Mouse (Mus musculus): Measurements from ENCODE around the gene Mnd1.

Mnd1 gene

DNA sequence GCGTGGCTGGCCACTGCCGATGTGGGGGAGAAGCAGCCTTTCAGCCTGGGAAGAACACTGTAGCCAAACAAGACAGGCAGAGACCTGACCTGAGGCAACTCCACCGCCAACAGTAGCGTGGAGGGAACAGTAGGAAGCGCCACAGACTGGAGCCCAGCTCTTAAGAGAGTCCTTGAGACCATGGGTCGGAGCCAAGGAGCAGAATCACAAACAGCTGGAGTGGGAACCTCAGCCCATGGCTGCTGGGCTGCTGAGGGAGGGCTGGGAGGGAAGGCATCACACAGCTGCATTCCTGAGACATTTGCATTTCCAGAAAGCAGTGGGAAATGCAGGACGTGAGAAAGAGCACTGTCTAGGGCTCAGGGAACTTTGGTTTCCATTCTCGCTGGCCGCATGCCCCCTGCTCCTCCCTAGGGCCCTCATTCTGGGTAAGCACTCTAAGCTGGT, 106.8 kb downstream of the Mnd1 start:
- in situ Hi-C loops (cut with MseI, MboI), result no loop called here

GRCm38 (mm10) chr3:84046206-84046605, 109.4 kb downstream of the Mnd1 start:
- in situ Hi-C loops (cut with MseI, MboI), result no loop called here

GRCm38 (mm10) chr3:84041739-84042138, 113.8 kb downstream of the Mnd1 start:
- in situ Hi-C loops (cut with MseI, MboI), result no loop called here

DNA sequence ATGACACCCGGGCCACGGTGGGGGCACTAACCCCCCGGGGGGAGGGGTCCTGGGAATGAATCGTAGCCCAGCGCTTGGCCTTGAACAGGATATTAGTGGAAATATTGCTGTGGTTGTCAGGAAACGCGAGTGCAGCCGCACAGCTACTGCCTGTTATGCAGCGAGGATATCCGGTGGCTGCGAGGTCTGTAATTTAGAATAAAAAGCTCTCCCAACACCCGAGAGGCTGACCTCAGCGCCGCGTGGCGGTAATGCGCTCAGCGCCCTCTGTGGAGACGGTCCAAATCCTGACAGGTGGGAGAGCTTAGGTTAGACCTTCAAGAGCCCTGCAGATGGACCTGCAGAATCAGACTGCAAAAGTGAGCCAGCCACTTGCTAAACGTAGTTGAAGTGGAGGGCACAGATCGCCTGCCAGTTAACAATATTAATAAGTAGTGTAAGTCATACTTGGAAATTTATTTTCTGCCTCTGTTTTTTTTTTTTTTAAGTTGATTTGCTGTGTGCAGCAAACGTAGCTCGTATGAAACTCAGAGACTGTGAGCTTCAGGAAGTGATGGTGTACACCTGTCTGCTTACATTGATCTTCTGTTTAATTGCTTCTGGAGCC, 115.0 kb downstream of the Mnd1 start:
- in situ Hi-C loops (cut with MseI, MboI), result no loop called here

DNA sequence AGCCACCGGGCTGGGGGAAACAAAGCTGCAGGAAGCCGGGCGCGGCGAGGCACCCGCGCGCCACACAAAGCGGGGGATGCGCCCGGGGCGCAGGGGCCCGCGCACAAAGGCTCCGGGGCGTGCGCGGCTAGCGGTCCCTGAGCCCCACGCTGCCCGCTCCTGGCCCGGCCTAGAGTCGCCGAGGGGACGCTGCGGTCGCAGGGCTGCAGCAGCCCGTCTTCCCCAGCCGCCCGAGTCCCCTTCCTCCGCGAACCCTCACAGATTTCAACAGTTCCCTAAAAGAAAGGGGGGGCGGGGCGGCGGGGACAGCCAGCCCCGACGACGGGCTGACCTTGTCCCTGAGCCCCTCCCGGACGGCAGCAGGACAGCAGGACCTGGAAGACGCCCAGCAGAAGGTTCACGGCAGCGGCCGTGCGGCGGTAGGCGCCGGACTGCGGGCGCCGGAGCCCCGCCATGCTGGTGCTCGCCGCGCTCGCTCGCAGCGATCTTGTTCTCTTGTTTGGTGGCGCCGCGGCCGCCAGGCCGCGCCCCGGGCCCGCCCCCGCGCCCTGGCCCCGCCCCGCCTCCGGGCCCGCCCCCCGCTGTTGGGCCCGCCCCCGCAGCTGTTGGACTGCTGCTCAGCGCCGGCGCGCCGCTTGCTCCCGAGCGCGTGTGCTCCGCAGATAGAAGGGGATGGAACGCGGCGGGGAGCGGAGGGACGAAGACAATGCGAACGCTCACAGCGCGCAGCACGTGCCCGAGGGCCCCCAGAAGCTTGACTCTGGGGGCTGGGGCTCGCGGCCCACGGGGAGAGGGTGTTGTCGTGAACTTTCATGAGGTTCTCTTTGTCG, 115.7 kb downstream of the Mnd1 start, which contains the start of gene Tmem131l:
TSS of gene Tmem131l (minus strand) at position 530 of the 830 bp plus-strand sequence.
- in situ Hi-C loops (cut with MseI, MboI), result no loop called here

DNA sequence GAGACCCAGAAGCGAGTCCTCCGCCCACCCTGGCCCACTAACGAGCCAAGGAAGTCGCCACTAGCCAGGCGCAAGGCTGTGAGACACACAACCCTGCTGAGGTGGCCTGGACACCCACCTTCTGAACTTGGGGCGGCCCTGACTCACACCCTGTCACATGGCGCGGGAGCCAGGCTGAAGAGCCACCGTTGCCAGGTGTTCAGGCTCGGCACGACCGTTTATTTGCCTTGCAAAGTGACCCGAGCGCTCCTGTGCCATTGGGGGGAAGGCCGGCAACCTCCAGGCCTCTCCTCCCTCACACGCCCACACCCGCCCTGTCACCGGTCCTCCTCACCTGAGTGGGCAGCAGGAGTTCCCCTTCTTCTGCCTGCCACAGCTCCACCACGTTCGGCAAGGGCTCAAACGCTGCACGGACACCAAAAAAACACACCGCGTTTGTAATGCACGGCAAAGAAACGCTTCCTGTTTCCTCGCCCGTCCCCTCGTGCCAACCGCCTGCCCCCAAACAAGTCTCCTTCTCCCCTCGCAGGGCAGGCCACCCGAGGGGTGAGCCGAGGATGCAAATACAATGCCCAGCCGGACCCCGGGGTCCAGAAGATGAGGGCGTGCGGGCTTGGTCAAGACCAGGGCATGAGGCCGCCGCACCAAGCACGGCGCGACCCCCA, 116.5 kb downstream of the Mnd1 start:
- in situ Hi-C loops (cut with MseI, MboI), result no loop called here

GRCm38 (mm10) chr3:84038126-84038525, 117.5 kb downstream of the Mnd1 start:
- in situ Hi-C loops (cut with MseI, MboI), result no loop called here

Measured in mouse trophoblast stem cell (cell line).